Mouse (Mus musculus) mature B cell (primary cell): Measurements from ENCODE around the gene Pold2.

Source experiments
- in situ Hi-C: fragments of 300-500 bp; cut with MboI; formaldehyde crosslinking; loops from 2 replicates; pipeline ENCODE4 v1.14.3; 2019

Gene Pold2

DNA sequence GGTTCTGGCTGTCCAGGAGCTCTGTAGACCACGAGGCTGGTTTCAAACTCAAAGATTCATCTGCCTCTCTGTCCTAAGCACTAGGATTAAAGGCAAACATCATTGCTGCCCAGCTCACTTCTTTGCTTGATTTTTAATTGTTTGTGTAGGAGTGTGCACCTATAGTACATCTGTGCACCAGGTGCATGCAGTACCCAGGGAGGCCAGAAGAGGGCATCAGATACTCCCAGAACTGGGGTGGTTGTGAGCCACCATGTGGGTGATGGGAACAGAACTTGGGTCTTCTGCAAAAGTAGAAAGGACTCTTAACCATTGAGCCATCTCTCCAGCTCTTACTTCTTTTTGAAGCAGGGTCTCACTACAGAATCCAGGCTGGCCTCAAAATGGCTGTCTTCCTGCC lies 19.4 kb downstream of the Pold2 start:
- in situ Hi-C loops: no loop called here

DNA sequence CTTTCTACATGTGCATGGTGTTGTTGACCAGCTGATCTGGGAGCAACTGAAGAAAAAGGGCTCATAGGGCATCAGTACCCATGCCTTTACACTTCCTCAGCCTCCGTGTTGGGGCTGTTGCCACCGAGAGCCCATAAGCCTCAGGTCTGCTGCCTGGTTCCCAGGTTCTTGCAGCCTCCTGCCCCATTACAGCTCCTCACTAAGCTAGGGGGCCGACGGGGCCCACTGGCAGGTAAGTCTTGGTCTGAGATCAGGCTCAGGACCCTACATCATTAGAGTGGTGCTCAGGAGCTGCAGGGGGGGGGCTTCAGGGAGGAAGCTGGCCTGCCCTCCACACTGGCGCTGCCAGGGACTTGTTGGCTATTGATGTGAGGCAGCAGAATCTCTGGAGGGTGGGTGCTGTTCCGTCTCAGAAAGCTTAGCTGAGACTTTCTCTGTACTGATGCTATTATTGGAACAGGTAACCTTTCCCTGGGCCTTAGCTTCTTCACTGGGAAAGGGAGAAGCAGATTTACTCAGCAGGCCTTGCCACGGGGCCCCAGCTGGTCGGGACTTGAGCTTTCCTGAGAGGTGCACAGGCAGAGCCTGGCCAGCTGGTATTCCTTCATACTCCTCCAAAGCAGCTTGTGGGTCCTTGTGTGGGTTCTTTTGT lies 21.5 kb downstream of the Pold2 start:
- in situ Hi-C loops: no loop called here

DNA sequence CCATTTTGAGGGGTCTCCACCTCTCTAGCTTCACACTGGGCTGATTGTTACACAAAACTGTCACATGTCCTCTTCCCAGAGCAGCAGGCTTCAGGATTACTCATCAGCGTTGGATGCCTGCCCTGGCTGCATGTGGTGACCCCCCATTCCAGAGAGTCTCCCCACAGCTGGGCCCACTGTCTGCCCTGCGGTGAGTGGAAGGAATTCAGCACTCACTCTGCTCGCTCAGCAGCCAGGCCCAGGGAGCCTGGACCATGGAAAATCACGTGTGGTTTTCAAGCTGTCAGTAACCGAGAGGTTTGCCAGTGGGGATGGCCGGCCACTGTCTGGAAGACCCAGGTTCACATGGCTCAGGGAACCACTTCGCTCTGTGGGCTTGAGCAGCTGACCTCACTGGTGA lies 22.2 kb downstream of the Pold2 start:
- in situ Hi-C loops: no loop called here

DNA sequence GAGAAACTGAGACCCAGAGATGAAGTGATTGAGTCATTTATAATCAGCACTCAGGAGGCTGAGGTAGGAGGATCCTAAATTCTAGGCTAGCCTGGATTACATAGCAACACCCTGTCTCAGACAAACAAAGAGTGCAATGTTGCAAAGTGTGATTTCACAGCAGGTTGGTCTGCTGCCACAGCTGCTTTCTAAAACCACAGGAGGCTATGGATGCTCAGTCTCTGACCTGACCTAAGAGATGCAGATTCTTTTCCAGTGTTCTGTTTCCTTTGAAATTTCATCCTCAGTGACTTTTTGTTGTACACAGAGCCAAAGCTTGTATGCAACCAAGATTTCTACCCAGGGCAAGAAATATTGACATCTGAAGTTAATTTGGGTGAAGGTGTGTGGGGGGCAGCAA lies 22.6 kb downstream of the Pold2 start:
- in situ Hi-C loops: no loop called here

DNA sequence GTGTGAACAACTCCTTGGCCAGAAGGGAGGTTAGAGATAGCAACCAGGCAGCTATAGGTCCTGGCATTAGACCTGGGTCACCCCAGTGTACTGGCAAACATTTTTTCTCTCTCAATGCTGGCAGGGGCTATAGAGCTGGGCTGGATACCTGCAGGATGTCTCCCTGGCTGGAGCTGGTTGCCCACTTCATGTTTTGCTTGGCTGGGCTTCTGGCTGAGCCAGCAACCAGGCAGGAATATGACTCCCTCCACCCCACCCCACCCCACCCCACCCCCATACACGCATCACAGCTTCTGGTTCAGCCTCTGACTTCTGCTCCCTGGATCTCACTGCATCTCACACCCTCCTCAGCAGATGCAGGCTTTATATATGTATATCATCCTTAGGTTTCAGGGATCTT lies 25.8 kb downstream of the Pold2 start:
- in situ Hi-C loops: no loop called here

DNA sequence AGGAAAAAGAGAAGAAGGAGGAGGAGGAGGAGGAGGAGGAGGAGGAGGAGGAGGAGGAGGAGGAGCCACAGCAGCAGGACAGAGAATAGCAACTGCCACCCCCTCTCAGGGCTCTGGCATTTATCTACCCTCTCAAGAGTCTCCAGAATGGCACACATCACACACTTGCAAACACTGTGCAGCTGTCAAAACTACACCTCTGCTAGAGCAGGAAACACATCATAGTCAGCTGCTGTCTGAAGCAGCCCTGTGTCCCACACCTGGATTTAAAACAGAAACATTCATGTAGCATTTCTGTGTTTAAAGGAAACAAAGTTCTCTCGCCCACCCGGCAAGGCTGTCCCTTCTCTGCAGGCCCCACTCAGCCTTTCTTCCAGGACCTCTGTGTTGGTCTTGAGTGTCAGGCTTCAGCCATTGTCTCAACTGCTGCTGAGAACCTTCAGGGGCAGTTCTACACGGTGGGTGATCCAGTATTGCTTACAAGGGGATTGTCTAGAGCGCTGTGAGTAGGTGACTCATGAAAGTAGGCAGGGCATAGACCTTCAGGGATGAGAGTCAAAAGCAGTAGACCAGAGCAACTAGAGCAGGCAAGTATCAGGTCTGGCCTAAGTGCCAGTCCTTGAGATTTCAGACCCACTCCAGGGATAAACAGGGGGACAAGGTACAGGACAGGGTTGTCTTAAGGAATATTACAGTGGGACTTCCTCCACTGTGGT lies 26.9 kb downstream of the Pold2 start:
- in situ Hi-C loops: no loop called here

DNA sequence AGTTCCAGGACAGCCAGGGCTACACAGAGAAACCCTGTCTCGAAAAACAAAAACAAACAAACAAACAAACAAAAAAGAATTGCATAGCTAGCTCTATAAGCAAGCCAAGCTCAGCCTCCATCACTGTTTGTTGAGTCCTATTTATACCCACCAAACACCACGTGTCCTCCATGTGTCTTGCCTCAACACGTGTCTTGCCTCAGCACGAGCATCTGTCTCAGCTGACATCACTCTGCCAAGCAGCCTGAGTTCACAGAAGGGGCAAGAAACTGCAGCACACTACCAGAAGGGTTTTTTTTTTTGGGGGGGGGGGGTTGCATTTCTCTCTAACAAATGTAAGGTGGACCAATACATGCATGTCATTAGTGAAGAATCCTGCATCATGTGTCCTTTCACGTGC lies 27.6 kb downstream of the Pold2 start:
- in situ Hi-C loops: no loop called here

DNA sequence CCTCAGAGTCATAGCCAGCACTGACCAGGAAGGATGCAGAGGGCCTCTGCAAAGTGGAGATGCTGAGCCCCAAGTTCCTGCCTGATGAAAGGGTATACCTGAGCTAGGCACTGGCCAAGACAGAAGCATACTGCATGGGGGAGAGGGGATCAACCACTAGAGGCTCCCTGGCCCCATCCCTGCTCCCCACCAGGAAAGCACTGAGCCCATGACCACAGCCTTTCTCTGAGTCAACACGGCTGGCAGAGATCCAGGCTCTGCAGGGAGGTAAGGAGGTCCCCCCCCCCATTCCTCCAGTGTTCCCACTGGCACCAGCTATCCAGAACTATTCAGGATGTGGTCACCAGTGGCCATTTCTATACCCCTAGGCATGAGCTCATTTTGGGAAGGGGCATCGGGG lies 28.8 kb downstream of the Pold2 start:
- in situ Hi-C loops: no loop called here

DNA sequence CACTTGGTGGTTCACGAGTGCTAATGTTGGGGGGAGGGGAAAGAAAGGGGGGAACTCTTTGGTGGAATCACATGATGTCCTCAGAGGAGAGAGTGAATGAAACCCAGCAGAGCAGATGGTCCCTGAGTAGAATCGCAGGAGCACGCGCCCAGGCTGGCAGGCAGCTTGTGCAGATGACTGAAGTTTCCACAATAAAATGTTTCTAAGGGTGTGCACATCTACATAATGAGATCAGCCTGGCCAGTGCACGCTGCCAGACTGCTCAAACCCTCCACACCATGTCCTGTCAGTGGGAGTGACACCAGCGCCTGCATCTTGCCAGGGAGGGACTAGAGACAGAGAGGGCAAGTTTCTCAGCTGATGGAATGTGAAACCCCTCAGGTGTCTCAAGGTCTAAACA lies 29.4 kb downstream of the Pold2 start:
- in situ Hi-C loops: no loop called here

DNA sequence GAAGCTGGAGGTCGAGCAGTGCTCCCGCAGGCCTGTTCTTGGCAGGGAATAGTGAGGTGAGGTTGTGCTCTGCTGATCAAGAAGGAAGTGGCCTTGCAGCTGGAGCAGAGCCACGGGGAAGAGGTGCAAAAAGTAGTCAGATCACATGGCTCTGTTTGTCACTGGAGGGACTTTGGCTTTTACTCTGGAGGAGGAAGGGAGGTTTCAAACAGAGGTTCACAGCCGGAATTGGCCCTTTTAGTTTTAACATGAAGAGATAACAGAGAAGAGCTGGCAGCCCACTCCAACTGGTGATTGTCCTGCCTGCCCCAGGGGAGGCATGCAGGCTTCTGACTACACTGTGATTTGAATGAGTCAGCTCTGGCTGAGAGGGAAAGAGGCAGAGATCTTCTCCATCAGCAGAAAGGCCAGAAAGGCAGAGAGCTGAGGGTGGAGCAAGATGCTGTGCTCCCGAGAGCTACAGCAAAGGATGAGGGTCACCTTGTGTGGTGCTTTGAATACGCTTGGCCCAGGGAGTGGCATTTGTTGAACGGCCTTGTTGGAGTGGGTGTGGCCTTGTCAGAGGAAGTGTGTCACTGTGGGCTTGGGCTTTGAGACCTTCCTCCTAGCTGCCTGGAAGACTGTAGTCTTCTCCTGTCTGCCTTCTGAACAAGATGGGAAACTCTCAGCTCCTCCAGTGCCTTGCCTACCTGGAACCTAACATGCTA lies 31.3 kb downstream of the Pold2 start:
- in situ Hi-C loops: no loop called here

DNA sequence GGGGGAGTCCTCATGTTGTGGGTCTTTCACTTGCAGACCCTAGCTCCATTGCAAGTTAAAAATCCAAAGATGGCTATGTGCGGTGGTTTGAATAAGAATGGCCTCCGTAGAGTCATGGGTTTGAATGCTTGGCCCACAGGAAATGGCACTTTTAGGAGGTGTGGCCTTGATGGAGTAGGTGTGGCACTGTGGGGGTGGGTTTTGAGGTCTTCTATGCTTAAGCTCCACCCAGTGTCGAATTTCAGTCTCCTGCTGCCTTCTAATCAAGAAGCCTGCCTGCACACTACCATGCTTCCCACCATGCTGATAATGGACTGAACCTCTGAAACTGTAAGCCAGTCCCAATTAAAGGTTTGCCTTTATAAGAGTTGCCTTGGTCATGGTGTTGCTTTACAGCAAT lies 35.0 kb downstream of the Pold2 start:
- in situ Hi-C loops: no loop called here

DNA sequence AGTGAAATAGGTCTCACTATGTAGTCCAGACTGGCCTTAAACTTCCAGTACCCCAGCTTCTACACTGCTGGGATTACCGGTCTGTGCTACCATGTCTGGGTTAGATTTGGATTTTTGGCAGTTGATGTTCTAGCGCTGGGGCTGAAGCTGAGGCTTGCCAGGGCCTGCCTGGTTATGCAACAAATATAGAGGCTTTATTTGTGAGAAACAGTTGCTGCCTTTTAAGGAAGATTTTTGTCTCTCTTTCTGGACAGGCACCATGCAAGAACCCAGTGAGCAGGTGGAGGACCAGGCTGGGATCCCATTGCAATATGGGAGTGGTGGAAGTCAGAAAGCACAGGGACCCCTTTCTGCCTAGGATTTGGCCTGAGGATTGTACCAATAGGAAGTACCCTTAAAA lies 36.3 kb downstream of the Pold2 start:
- in situ Hi-C loops: no loop called here

DNA sequence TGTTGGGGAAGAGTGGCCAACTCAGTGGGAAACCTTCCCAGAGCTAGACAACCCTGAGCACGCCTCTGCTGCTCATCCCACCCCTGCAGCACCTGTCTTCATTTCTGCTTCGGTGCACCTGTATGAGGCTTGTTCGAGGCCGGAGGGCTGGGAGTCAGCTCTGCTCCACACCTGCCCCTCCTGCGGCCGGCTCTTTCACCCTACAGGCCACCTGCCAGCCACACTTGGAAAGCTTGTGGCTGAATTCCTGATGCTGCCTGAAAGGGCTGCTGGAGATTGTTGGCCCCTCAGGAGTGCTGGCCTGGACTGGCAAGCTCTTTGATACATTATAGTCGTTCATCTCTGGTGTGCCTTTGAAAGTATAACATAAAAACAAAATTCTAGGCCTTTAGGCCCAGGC lies 37.7 kb downstream of the Pold2 start:
- in situ Hi-C loops: no loop called here

DNA sequence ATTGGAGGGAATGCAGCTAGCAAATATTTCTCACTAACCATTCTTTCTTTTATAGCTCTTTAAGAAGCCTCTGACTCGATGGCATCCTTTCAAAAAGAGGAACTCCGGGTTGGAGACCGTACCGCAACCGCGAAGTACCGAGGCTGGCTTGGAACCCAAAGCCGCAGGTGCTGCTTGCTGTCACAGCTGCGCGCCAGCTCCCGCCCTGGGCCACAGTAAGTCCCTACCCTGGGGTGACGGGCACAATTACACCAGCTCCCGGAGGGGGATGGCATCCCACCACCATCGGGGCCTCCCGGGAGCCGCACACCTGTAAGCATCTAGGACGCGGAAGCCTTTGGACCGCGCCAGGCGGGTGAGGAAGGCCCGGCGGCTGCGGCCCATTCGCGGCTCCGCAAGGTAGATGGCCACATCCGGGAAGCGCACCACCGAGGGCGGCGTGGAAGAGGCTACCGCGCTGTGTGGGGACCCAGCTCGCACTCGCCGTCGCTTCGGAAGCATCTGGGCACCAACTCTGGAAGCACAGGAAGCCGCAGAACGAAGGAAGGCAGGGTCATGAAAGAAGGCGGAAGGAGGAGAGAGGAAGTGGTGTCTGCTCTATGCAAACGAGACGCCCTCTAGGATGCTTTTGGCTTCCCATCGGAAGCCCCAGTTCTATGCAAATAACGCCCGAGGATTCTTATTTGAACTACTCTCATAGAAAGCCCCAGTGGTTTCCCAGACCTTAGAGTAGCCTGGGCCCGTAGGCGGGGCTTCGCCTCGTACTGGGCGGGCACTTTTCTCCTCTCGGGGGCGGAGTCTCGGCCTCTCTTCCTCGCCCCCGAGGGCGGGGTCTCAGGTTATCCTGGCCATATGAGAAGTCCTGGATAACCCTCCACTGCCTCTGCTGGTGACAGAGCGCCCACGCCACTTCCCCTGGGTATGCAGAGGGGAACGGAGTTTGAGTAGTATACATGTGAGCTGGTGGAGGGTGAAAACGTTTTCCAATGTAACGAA lies 40.5 kb downstream of the Pold2 start, which contains the start of gene Polm:
Gene Polm, minus strand, starts transcription at position 766 of the 996 bp plus-strand sequence.
- in situ Hi-C loops: no loop called here

DNA sequence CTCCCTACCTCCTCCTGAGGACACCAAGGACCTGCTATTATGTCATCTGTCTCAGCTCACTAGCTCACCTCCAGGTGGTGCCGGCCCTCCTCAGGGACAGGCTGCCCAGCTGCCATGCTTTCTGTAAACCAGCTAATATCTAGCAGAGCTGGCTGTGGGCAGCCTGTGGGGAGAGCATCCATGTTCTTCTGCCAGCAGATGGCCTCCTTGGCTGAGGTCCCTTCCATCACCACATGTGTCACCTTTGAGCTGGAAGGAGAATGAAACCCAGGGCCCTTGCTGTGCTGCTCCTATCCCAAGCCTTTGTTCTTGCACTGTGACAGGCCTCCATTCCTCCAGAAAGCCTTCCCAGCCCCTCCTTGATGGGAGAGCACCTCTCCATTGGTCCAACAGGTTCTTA lies 42.0 kb downstream of the Pold2 start:
- in situ Hi-C loops: no loop called here

DNA sequence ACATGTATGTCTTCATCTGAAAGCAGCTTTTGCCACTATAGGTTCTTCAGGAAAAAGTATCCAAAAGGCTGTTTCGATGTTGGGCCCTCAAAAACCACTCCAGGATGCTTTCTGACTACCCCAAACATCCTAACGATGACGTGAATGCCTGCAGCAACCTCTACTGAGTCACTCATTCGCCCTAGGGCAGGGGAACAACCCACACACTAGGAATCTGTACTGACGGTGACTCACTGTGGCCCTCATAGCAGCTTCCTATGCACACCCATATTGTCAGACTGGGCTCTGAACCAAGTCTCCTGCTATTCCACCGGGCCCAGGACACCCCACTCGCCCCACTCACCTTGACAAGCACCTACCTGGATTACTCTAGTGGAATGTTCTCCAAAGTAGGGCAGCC lies 43.0 kb downstream of the Pold2 start:
- in situ Hi-C loops: no loop called here

DNA sequence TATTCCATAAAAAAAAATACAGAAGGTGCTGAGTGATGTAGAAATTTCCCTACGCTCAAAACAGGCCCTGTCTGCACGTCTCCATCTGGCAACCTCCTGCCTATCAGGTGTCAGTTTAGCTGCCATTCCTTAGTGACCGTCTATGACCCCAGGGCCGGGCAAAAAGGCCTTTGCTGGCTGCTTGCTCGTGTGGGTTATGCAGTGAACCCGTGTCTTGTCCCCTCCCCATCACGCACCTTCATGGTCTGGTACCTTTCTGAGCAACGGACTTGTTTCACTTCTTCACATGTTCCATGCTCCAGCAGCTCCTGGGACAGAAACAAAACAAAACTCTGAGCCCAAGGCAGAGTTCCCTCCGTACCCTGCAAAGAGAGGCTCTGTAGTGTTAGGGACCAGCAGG lies 43.6 kb downstream of the Pold2 start:
- in situ Hi-C loops: no loop called here

DNA sequence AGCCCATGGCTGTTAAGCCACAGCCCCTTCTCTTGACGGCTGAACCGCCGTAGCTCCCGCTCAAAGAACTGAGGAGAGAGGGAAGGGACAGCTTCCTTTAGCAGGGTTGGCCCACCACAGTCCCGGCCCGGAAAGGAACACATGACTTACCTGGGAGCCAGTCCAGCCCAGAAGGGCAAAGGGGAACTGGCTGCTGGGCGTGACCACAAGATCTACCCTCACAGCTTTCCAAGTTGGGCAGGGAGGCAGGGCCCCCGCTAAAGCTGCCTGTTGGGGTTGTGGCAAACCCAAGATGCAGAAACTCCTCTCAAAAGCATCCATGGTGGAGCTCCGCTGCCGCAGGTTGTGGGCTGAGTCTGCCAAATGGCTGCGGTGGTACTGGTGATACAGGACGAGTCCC lies 48.8 kb downstream of the Pold2 start:
- in situ Hi-C loops: no loop called here

DNA sequence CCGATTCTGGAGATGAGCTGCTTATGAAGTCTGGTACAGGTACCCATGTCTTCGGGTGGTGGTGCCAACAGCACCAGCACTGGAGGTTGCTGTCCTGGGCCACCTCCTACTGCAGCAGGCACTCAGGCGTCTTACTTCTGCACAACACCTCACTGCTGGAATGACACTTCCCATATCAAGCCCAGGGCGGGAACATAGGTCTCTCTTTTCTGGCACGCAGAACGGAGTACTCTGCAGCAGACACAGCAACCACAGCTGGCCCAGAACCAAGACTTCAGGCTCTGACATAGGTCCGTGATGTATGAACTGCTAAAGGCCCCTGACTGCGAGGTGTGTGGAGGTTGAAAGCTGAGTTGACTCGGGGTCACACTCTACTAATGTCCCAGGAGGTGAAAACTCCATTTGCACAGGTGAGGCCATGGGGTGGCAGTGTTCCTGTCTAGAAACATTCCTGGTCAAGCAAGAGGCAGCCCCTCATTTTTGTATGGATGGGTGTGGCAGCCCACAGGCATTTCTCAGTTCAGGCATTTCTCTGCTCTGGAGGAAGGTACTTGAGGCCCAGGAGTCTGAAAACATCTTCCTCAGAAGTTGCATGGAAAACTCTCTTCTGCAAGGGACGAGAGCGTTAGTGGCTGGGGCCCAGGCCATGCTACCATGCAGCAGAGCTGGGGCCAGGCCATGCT lies 49.4 kb downstream of the Pold2 start:
- in situ Hi-C loops: no loop called here

DNA sequence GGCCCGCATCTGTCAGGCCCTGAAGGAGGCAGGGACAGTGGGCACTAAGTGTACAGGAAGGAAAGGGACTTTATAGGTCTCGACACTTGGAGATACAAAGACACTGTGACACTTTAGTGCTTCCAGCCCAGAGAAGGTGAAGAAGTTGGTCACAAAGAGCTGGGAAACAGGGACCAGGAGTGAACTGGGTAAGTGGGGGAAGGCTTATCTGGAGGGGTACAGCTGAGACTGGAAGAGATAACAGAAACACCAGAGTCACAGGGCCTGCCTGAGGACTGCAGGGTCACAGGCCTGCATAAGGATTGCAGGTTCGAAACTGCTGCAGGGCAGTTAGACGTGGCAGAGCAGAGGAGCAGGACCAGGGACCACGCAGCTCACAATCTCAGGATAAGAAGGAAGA lies 50.2 kb downstream of the Pold2 start:
- in situ Hi-C loops: no loop called here

DNA sequence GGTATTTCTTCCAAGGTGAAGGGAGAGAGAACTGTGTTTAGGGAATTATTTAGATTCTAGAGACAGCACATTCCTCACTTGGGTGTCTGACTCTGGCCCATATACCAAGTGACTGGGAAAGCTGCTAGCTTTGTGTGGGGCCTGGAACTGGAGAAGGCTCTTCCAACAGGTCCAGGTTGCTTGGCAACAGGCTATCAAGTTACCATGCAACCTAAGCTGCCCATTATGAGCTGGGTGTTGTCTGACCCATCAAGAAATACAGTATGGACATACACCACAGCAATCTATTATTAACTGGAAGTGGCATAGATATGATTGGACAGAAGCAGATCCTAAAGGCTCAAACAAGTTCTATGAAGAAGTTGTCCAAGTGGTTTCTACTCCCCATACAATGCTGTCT lies 52.7 kb downstream of the Pold2 start:
- in situ Hi-C loops: no loop called here
